Mouse (Mus musculus) urinary bladder, postnatal 14 days (tissue): ENCODE data around the gene Mylk.
A peak's percentile ranks its signal among the peaks of the same experiment; 100 is the strongest.

Experiments used
- DNase-seq: peaks from one replicate; pipeline ENCODE4 v3.0.0; 2021; ENCODE audit warnings: low spot score

Gene Mylk

GRCm38 (mm10) chr16:34847638-34848037 lies 102.6 kb downstream of the Mylk start:
- DNase-seq, result no peak

- no peak for DNase-seq
Observed at GRCm38 (mm10) chr16:34854066-34854465, 109.1 kb downstream of the Mylk start.

- no peak for DNase-seq
Observed at GRCm38 (mm10) chr16:34855136-34855535, 110.1 kb downstream of the Mylk start.

GRCm38 (mm10) chr16:34855751-34856150 lies 110.7 kb downstream of the Mylk start:
- no peak for DNase-seq

GRCm38 (mm10) chr16:34857631-34858030 lies 112.6 kb downstream of the Mylk start:
- no peak for DNase-seq

- DNase-seq, result no peak
Observed at GRCm38 (mm10) chr16:34860761-34861160, 115.8 kb downstream of the Mylk start.

GRCm38 (mm10) chr16:34861744-34862365 lies 116.8 kb downstream of the Mylk start:
- DNase-seq, result no peak

GRCm38 (mm10) chr16:34865373-34865772 lies 120.4 kb downstream of the Mylk start:
- DNase-seq, result no peak

GRCm38 (mm10) chr16:34867217-34867616 lies 122.2 kb downstream of the Mylk start:
- no peak for DNase-seq

- no peak for DNase-seq
Observed at GRCm38 (mm10) chr16:34880031-34880778, 135.2 kb downstream of the Mylk start.

- DNase-seq, result no peak
Observed at GRCm38 (mm10) chr16:34880815-34881214, 135.8 kb downstream of the Mylk start.

GRCm38 (mm10) chr16:34887037-34887436 lies 142.0 kb downstream of the Mylk start:
- DNase-seq, result no peak

GRCm38 (mm10) chr16:34894016-34894415 lies 149.0 kb downstream of the Mylk start:
- no peak for DNase-seq

GRCm38 (mm10) chr16:34895916-34896315 lies 150.9 kb downstream of the Mylk start:
- DNase-seq, result no peak

- no peak for DNase-seq
Observed at GRCm38 (mm10) chr16:34896996-34897395, 152.0 kb downstream of the Mylk start.

- DNase-seq, result no peak
Observed at GRCm38 (mm10) chr16:34898057-34898789, 153.2 kb downstream of the Mylk start.

- DNase-seq, result no peak
Observed at GRCm38 (mm10) chr16:34899071-34899808, 154.2 kb downstream of the Mylk start.

GRCm38 (mm10) chr16:34899997-34900396 lies 155.0 kb downstream of the Mylk start:
- DNase-seq, result no peak

- DNase-seq, result no peak
Observed at GRCm38 (mm10) chr16:34900471-34900870, 155.5 kb downstream of the Mylk start.

- no peak for DNase-seq
Observed at GRCm38 (mm10) chr16:34901031-34901430, 156.0 kb downstream of the Mylk start.

GRCm38 (mm10) chr16:34901611-34902293 lies 156.7 kb downstream of the Mylk start:
- no peak for DNase-seq

- peak; percentile 77 for DNase-seq
Observed at GRCm38 (mm10) chr16:34902294-34902680, 157.3 kb downstream of the Mylk start.
